Mouse (Mus musculus) heart, adult 9 months (tissue): ENCODE results near the gene Nefh.
A peak's percentile ranks its signal among the peaks of the same experiment; 100 is the strongest.

Experiments used
- DNase-seq, 2 experiments: peaks; one replicate each; pipeline ENCODE4 v3.0.0; 2022; ENCODE audit warnings: low spot score in 2 of 2

Nefh gene

GRCm38 (mm10) chr11:4953401-4953800, 5.5 kb upstream of the Nefh start:
- no peak for DNase-seq

- no peak for DNase-seq
Measured at GRCm38 (mm10) chr11:4949256-4950044, 1.6 kb upstream of the Nefh start.

GRCm38 (mm10) chr11:4948792-4949191, 928 bp upstream of the Nefh start:
- DNase-seq: no peak

- no peak for DNase-seq
Measured at GRCm38 (mm10) chr11:4946947-4947812, 684 bp downstream of the Nefh start.

- DNase-seq: no peak
Measured at GRCm38 (mm10) chr11:4946530-4946929, 1.3 kb downstream of the Nefh start.

- DNase-seq: no peak
Measured at GRCm38 (mm10) chr11:4936243-4936642, 11.6 kb downstream of the Nefh start.

GRCm38 (mm10) chr11:4931009-4931601, 16.8 kb downstream of the Nefh start:
- DNase-seq: no peak

- DNase-seq: no peak
Measured at GRCm38 (mm10) chr11:4927224-4927623, 20.6 kb downstream of the Nefh start.

GRCm38 (mm10) chr11:4921751-4922150, 26.1 kb downstream of the Nefh start:
- peak; percentile 19 to 43 for DNase-seq

GRCm38 (mm10) chr11:4921281-4921680, 26.6 kb downstream of the Nefh start:
- no peak for DNase-seq

- peak in 1 of 2 experiments; percentile 14 for DNase-seq
Measured at GRCm38 (mm10) chr11:4916068-4916467, 31.8 kb downstream of the Nefh start.

GRCm38 (mm10) chr11:4906231-4906630, 41.6 kb downstream of the Nefh start:
- no peak for DNase-seq

- DNase-seq: no peak
Measured at GRCm38 (mm10) chr11:4901956-4902355, 45.9 kb downstream of the Nefh start.

- no peak for DNase-seq
Measured at GRCm38 (mm10) chr11:4900437-4900836, 47.4 kb downstream of the Nefh start.

GRCm38 (mm10) chr11:4894848-4895816, 52.7 kb downstream of the Nefh start, which contains the start of gene Thoc5:
Gene Thoc5, plus strand, starts transcription at chr11:4895320.
- DNase-seq: peak; percentile 78 to 81
